Mouse (Mus musculus): ENCODE data around the gene Syp. TPM values are rescaled to one million over a fixed set of nuclear protein-coding genes. Genes with fewer than 3 reads are reported as not detected.

Syp gene
- 1 to 10 TPM; 1.4 to 1.5 TPM for total RNA-seq (2021)
- long read RNA-seq, experiment 1: 0 reads
- long read RNA-seq, experiment 2: 0 reads

DNA sequence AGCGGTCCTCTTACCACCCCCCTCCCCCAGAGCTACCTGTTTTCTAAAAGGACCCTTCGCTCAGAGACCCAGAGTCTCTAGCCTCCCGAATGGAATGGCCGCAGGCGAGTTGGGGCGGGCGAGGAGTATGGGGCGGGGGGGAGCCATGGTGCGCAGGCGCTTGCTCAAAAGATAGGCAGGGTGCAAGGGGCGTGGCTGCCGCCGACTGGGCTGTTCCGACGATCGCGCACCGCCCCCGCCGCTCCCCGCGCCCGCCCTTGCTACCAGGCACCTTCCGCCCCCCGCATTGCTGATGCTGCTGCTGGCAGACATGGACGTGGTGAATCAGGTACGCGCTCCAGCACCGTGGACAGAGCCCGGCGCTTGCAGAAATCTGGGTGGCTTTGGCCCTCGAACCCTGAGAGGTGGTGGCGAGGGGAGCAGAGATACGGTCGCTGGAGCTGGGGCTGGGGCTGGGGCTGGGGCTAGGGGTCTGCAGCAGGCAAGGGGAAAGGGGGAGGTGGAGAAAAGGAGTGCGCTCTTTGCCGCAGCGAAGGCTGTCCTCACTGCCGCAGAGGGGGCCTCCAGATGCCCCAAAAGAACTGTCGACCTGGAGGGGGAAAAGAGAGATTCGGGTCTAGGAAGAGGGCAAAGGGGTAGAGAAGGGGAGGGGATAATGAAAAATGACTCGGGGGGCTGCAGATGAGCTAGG lies at the start of gene Syp:
Gene Syp (plus strand): TSS at position 71 of the 691 bp plus-strand sequence.
- DNase-seq (ENCODE audit: low spot score): peak; percentile 39

DNA sequence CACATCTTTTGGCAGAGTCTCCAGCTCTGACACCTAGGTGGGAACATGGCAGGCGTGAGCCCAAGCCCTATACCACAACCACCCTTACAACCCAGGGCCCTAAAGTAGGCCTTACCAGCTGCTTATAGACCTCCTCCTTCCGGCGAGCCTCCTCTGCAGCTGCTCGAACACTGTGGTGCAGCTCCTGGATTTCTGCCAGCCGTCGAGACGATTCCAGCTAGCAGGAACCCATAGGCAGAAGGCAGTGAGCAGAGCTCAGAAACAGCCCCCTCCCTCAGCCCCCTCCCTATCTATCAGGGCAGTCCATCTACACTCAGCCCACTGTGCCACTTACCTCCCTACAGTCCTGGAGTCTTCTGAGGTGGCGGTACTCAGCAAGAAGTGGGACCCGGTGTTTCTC lies 42.9 kb upstream of the Syp start:
- DNase-seq (ENCODE audit: low spot score): no peak

DNA sequence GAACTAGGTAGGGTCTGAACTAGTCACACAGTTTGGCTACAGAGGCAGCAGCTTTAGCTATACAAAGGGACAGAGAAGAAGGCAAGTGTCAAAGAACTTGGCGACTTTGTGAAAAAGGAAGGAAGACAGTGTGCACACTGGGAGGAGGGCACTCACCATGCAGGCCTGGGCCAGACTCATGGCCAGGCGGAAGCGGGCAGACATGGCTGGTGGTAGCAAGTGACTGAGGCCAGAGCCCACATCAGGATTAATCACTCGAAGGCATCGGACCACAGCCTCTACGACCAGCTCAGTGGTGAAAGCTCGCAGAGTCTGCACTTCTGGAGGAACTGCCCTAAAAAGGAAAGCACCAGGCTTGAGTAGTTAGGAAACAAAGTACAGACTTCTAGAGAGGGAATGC lies 34.3 kb upstream of the Syp start:
- no peak for DNase-seq (ENCODE audit: low spot score)

GRCm38 (mm10) chrX:7604879-7605574 lies 33.2 kb upstream of the Syp start, which contains the start of gene Ccdc22:
Gene Ccdc22 (minus strand): TSS chrX:7605517.
- DNase-seq (ENCODE audit: low spot score): peak; percentile 88

DNA sequence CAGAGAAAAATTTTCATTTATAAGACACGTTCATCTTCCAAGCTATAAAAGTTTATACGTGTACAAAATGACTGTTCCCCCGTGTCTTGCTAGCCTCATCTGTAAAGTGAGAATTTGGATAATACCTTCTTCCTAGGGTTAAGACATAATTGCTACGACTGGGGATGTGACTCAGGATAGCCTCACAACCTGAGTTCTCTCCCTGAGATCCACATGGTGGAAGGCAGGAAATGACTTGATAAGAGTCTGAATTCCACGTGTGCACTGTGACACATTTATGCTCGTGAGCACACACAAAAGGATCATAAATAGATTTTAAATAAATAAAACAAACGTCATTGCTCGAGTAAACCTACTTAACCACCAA lies 32.7 kb upstream of the Syp start:
- no peak for DNase-seq (ENCODE audit: low spot score)

GRCm38 (mm10) chrX:7606783-7607182 lies 31.5 kb upstream of the Syp start, which contains the start of gene Cacna1f:
Gene Cacna1f (plus strand): TSS chrX:7607083.
- no peak for DNase-seq (ENCODE audit: low spot score)

DNA sequence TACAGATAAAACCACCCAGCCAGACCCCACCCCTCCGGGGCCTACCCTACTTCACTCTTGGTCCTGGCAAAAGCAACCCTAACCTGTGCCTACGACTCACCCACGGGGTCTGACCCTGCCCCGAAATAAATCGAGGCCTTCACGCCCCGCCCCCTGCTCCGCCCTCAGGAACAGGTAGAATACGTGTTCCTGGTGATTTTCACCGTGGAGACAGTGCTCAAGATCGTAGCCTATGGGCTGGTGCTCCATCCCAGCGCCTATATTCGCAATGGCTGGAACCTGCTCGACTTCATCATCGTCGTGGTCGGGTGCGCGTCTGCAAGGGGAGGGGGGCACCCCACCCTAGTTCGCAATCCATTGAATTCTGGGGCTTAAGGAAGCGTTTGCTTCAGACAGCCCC lies 28.2 kb upstream of the Syp start:
- DNase-seq (ENCODE audit: low spot score): no peak

- no peak for DNase-seq (ENCODE audit: low spot score)
Observed at GRCm38 (mm10) chrX:7610536-7611258, 27.6 kb upstream of the Syp start.

DNA sequence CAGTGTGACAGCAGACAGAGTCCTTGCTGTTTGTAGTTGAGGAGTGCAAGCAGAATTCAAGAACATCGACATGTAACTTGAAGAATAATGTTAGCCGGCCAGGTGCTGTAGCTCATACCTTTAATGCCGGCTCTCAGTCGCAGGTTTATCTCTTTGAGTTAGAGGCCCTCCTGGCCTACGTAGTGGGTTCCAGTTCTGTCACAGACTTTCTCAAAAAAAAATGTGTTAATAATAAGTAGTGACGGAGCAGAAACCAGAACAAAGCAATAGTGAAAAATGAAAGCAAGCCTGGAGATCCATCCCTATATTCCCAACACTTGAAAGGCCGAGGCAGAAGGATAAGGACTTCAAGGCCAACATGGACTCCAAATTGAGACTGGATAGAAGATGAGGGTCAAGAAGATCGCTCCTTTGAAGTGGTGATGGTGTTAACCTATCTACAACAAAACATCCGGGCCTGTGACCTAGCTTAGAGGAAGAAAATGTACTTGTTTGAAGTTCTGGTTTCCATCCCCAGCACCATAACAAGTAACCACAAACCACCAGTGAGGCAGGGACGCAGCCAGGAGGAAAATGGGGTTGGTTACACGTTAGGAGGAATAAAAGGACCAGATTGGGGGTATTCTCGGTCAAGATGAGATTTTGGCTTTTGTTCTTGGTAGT lies 20.3 kb upstream of the Syp start:
- DNase-seq (ENCODE audit: low spot score): no peak

- no peak for DNase-seq (ENCODE audit: low spot score)
Observed at GRCm38 (mm10) chrX:7632560-7632959, 5.7 kb upstream of the Syp start.

DNA sequence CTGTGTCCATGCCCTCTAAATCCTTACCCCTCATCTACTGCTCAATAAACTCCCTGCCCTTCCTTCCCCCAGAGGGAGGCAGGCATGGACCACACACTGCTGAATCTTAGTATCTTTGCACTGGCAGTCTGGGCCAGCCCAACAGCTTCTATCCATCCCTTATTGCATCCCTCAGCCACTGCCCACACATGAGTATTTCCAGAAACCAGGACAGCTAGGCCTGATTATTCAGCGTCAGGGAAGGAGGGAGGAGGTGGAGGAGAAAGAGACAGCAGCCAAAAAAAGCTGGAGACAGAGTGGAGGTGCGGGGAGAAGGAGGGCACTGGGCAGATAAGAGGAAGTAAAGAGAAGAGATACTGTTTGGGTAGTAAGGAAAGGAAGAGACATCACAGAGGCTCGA lies 3.2 kb upstream of the Syp start:
- DNase-seq (ENCODE audit: low spot score): no peak

DNA sequence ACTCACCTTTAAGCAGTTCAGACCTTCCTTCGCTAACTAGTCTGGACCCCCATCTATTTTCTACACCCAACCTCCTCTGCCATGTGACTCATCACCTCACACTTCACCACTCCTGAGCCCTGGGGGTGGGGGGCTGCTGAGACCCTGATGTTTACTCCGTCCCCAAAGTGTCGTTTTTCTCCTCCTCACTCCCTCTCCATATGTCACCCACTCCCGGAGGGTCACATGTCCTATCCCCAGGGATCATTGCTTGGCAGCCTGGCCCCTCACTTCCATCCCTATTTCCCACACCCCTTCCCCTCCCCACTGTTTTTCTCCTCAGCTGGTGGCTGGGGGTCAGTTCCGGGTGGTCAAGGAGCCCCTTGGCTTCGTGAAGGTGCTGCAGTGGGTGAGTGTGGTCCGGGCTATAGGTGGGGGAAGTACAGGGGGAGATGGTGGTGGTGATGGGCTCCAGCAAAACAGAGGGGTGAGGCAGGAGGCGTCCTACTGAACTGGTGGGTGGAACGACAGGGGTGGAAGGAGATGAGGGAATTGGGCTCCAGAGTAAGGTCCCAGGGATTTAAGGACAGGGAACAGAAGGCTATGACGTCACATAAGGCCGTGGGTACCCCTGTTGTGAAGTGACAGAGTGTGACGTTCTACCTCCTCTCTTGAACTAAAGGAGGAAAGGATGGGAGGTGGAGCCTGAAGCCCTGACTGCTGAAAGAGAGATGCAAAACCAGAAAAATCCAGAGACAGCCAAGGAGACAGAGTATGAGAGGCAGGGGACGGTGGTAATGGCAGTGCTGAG lies 1.5 kb downstream of the Syp start:
- no peak for DNase-seq (ENCODE audit: low spot score)

DNA sequence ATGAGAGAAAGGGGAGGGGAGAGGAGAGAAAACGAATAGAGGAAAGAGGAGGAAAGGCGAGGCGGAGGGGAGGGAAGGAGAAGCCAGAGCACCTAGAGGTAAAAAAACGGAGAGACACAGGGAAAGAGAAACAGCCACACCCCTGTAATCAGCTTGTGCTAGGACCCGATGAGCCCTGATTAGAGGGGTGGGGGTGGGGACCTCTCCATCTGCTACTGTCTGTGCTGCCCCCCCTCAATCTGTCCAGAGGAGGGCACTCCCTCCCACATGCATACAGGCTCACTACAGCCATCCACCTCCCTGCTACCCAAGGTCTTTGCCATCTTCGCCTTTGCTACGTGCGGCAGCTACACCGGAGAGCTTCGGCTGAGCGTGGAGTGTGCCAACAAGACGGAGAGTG lies 2.5 kb downstream of the Syp start:
- DNase-seq (ENCODE audit: low spot score): no peak

DNA sequence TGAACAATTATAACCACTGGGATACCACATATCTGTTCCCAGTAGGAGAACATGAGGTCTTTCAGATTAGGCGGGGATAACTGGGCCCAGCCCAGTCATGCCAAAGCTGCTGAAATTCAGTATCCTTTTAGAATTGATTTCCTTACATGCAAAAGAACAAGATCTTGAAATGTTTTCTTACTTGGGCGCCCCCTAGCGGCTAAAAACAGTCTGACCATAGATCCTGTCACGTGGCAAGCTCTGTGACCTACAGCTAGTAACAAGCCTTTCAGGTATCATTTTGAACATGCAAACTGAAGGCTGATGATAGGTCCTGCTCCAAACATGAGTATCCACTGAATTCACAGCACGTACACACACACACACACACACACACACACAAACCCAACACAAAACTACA lies 7.1 kb downstream of the Syp start:
- DNase-seq (ENCODE audit: low spot score): peak; percentile 76

GRCm38 (mm10) chrX:7648671-7649304 lies 10.5 kb downstream of the Syp start:
- DNase-seq (ENCODE audit: low spot score): peak; percentile 86

DNA sequence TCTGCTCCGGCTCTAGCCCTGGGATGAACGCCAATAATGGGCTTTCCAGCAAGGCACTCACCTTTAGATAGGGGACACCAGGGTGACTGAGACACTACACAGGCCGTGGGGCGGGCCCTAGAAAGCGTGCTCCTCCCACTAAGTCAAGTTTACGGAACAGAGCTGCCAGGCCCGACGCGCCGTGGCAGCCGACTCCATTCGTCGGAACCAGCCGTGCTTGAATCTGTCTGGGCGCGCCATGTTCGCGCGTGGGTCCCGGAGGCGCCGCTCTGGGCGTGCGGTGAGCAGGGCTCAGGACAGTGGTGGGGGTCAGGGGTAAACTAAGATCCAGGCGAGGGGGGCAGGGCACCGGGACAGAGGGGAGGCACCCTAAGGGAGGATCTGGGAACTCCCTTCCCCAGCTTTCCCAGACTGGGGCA lies 19.0 kb downstream of the Syp start, which contains the start of gene Prickle3:
Gene Prickle3 (plus strand): TSS at position 40 of the 419 bp plus-strand sequence.
- peak; percentile 74 for DNase-seq (ENCODE audit: low spot score)

DNA sequence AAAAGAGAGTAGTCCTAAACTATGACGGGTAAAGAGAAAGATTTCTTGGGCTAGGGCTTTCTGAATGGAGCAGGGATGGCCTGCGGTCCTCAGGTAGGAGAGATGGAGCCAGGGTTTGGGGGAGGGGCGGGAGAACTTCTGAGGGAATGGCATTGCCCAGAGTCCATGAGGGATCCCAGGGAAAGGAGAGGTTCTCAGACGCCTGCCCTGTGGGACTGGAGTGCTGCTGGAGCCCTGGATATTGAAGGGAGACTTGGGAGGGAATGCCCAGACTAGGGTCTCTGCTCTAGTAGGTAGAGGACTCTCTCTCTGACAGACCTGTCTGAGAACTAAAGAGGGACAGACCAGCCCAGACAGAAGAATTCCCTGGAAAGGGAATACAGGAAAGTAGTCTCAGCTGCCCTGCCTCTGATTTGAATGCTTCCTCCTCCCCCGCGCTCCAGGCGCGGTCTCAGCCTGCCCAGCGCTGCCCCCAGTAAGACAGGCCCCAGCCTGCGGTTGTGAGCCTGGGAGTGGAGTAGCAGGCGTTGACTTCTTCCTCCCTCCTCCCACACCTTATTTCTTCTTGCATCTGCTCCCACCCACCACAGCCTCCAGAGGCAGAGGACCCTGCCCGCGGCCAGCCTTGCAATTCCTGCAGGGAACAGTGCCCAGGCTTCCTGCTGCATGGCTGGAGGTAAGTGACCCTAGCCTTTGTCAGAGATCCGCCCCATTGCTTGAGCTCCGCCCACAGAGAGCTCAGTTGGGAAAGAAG lies 19.9 kb downstream of the Syp start:
- DNase-seq (ENCODE audit: low spot score): peak; percentile 74

DNA sequence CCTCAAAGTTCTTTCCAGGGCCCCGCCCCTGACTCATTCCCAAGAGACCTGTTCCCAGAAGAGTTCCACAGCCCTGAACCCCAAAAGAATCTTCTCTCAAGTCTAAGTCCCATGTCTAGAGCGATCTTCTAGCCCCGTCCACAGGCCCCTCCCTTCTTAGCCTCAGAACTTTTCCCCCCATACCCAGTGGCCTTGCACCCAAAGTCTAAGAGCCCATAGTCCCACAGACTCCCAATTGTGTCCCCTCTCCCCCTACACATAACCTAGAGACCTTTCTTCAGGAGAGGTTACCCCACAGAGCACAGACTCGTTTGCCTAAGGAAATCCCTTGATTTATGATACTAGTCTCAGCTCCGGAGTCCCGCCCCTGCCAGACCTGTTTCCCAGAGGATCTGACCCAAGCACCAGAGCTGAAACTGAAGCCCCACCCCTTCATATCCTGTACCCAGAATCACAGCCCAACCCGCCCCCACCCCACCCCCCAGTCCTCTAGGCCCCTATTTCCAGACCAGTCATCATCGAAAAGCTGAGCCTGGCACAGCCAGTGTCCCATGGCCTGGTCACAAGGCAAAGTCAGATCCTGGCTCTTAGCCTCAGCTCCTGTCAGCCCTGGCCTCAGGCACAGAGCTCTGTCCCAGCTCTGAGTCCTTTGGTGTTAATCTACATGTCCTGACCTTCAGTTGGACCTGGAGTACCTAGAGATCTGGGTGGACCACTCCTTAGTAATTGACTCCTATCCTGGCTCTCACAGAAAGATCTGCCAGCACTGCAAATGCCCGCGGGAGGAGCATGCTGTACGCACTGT lies 20.7 kb downstream of the Syp start:
- peak; percentile 74 for DNase-seq (ENCODE audit: low spot score)

- DNase-seq (ENCODE audit: low spot score): peak; percentile 60
Observed at GRCm38 (mm10) chrX:7661086-7661485, 22.8 kb downstream of the Syp start.

Data from gastrocnemius, adult 18-20 months (tissue).